Mouse (Mus musculus) myocyte (in vitro differentiated cells): ENCODE data around the gene Spint5. TPM values are rescaled to one million over a fixed set of nuclear protein-coding genes. Genes with fewer than 3 reads are reported as not detected.

Experiments used
- H3K27me3 ChIP-seq: one replicate; pipeline ENCODE4 v1.6.1; 2011; ENCODE audit not compliant: control insufficient read depth, insufficient read depth, insufficient read length
- H3K36me3 ChIP-seq: one replicate; pipeline ENCODE4 v1.6.1; 2011; ENCODE audit not compliant: control insufficient read depth, insufficient read depth
- H3K4me2 ChIP-seq: one replicate; pipeline ENCODE4 v1.6.1; 2011; ENCODE audit warnings: low read depth, control low read depth
- H3K4me3 ChIP-seq: one replicate; pipeline ENCODE4 v1.5.1; 2011; ENCODE audit warnings: mild to moderate bottlenecking, control low read depth, moderate library complexity
- H3K79me2 ChIP-seq: one replicate; pipeline ENCODE4 v1.6.1; 2011; ENCODE audit not compliant: control insufficient read depth, insufficient read depth
- H3ac ChIP-seq: one replicate; pipeline ENCODE4 v1.6.1; 2011; ENCODE audit not compliant: control insufficient read depth, insufficient read length
- CEBPB ChIP-seq: IDR thresholded peaks from 2 replicates; pipeline ENCODE4 v1.6.1; 2011; ENCODE audit warnings: mild to moderate bottlenecking, moderate library complexity; ENCODE audit not compliant: poor library complexity, insufficient read depth, severe bottlenecking
- E2F4 ChIP-seq: IDR thresholded peaks from one replicate; pipeline ENCODE4 v1.6.1; 2011; ENCODE audit warnings: mild to moderate bottlenecking, control low read depth, moderate library complexity; ENCODE audit not compliant: insufficient read depth
- MAX ChIP-seq: IDR thresholded peaks from one replicate; pipeline ENCODE4 v1.6.1; 2011; ENCODE audit warnings: low read depth, mild to moderate bottlenecking, control low read depth
- MYOD1 ChIP-seq, 3 experiments: IDR thresholded peaks; one replicate each; pipeline ENCODE4 v1.6.1; 2011; ENCODE audit warnings: control low read depth in 2 of 3, low read depth in 2 of 3, mild to moderate bottlenecking in 2 of 3, moderate library complexity in 1 of 3; ENCODE audit not compliant: insufficient read length in 2 of 3, control insufficient read depth in 1 of 3
- MYOG ChIP-seq, 3 experiments: IDR thresholded peaks; one replicate each; pipeline ENCODE4 v1.6.1; 2011; ENCODE audit warnings: control low read depth in 2 of 3, low read depth in 2 of 3, mild to moderate bottlenecking in 2 of 3; ENCODE audit not compliant: insufficient read length in 2 of 3, control insufficient read depth in 1 of 3, insufficient read depth in 1 of 3
- POLR2A ChIP-seq: IDR thresholded peaks from one replicate; pipeline ENCODE4 v1.6.1; 2011; ENCODE audit warnings: low read depth, mild to moderate bottlenecking, control low read depth, moderate library complexity; ENCODE audit not compliant: insufficient read length
- POLR2AphosphoS2 ChIP-seq: IDR thresholded peaks from one replicate; pipeline ENCODE4 v1.6.1; 2011; ENCODE audit warnings: low read depth, control low read depth; ENCODE audit not compliant: insufficient read length
- REST ChIP-seq: IDR thresholded peaks from one replicate; pipeline ENCODE4 v1.6.1; 2011; ENCODE audit warnings: mild to moderate bottlenecking, control low read depth, moderate library complexity; ENCODE audit not compliant: insufficient read depth, insufficient read length
- SRF ChIP-seq: IDR thresholded peaks from one replicate; pipeline ENCODE4 v1.6.1; 2011; ENCODE audit warnings: low read depth; ENCODE audit not compliant: control insufficient read depth, insufficient read length
- TCF12 ChIP-seq: IDR thresholded peaks from one replicate; pipeline ENCODE4 v1.6.1; 2011; ENCODE audit warnings: mild to moderate bottlenecking, control low read depth; ENCODE audit not compliant: poor library complexity, insufficient read depth, severe bottlenecking
- TCF3 ChIP-seq: IDR thresholded peaks from one replicate; pipeline ENCODE4 v1.6.1; 2011; ENCODE audit warnings: low read depth, control low read depth; ENCODE audit not compliant: insufficient read length
- USF1 ChIP-seq: IDR thresholded peaks from one replicate; pipeline ENCODE4 v1.6.1; 2011; ENCODE audit warnings: low read depth, mild to moderate bottlenecking, control low read depth, moderate library complexity
- polyA plus RNA-seq: library from polyadenylated mRNA; unstranded; fragments of >200 nt; fragmentation: generic; extraction: Trizol; gene quantifications from one replicate; pipeline ENCODE4 v1.2.1, GENCODE M21; 2012; ENCODE audit warnings: missing spikeins

Gene Spint5
- polyA plus RNA-seq, 1 experiment, result not detected

- no peak for TF ChIP-seq POLR2A
- no peak for TF ChIP-seq REST
- no peak overlapping the region for H3K4me3 ChIP-seq
- no peaks in the 10 kb centered on the region for H3K79me2 ChIP-seq
- no peaks in the 10 kb centered on the region for H3K27me3 ChIP-seq
- H3K4me2 ChIP-seq, result no peak overlapping the region
- H3K36me3 ChIP-seq, result no peaks in the 10 kb centered on the region
- no peak overlapping the region for H3ac ChIP-seq
These were observed 38.0 kb upstream of the Spint5 start for GRCm38 (mm10) chr2:164676916-164677685.

- Histone ChIP-seq H3K27me3 (peaks cover 3% of the 10 kb centered on the region), H3K36me3 (no peaks in the 10 kb centered on the region), H3K4me2 (no peak overlapping the region), H3ac (no peak overlapping the region), H3K79me2 (no peaks in the 10 kb centered on the region), H3K4me3 (no peak overlapping the region)
- TF ChIP-seq MAX, result no peak
- TF ChIP-seq POLR2AphosphoS2, result no peak
- TF ChIP-seq CEBPB, result no peak
- TF ChIP-seq POLR2A, result no peak
- no peak for TF ChIP-seq SRF
- no peak for TF ChIP-seq TCF3
- TF ChIP-seq E2F4, result no peak
- TF ChIP-seq MYOD1 (IDR thresholded peaks at IDR 0.05; ENCODE audit: control insufficient read depth in 1 of 3, insufficient read length in 2 of 3, low read depth in 2 of 3), result no peak
- TF ChIP-seq REST, result no peak
These were observed 36.1 kb upstream of the Spint5 start for GRCm38 (mm10) chr2:164678848-164679625.

GRCm38 (mm10) chr2:164679906-164680305, 35.2 kb upstream of the Spint5 start:
- Histone ChIP-seq H3K27me3 (peaks cover 6% of the 10 kb centered on the region), H3K4me2 (no peak overlapping the region), H3K79me2 (no peaks in the 10 kb centered on the region), H3ac (no peak overlapping the region), H3K4me3 (no peak overlapping the region), H3K36me3 (no peaks in the 10 kb centered on the region)
- TF ChIP-seq POLR2AphosphoS2, result no peak
- no peak for TF ChIP-seq MYOG (IDR thresholded peaks at IDR 0.05; ENCODE audit: control insufficient read depth in 1 of 3, insufficient read depth in 1 of 3, insufficient read length in 2 of 3, low read depth in 2 of 3)
- no peak for TF ChIP-seq CEBPB
- no peak for TF ChIP-seq REST
- TF ChIP-seq TCF3, result no peak
- TF ChIP-seq POLR2A, result no peak
- no peak for TF ChIP-seq MYOD1 (IDR thresholded peaks at IDR 0.05; ENCODE audit: control insufficient read depth in 1 of 3, insufficient read length in 2 of 3, low read depth in 2 of 3)
- no peak for TF ChIP-seq E2F4
- TF ChIP-seq TCF12, result no peak
- TF ChIP-seq USF1, result no peak
- no peak for TF ChIP-seq SRF
- TF ChIP-seq MAX, result no peak

DNA sequence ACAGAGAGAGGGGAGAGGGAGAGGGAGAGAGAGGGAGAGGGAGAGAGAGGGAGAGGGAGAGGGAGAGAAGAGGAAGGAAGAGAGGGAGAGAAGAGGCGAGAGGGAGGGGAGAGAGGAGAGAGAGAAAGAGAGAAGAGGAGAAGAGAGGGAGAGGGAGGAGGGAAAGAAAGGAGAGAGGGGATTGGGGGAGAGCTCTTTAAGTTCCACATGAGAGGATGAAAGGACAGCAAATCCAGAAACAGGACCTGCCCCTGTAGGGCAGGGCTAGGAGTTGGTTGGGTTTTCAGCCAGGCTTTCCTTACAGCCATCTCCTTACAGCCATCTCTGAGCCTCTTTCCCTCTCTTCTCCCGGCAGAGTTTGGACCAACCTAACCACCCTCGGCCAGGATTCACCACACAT, 30.3 kb upstream of the Spint5 start, which contains the start of gene Wfdc13:
Gene Wfdc13, plus strand, starts transcription at position 301 of the 400 bp plus-strand sequence.
- no peaks in the 10 kb centered on the region for H3K36me3 ChIP-seq
- TF ChIP-seq REST, result no peak
- TF ChIP-seq MAX, result no peak
- TF ChIP-seq CEBPB, result no peak
- TF ChIP-seq TCF3, result no peak
- no peak within 1 kb of the TSS for H3K4me3 ChIP-seq
- H3K79me2 ChIP-seq, result no peaks in the 10 kb centered on the region
- H3ac ChIP-seq, result no peak within 1 kb of the TSS
- peaks cover 44% of the 10 kb centered on the region for H3K27me3 ChIP-seq
- no peak within 1 kb of the TSS for H3K4me2 ChIP-seq

DNA sequence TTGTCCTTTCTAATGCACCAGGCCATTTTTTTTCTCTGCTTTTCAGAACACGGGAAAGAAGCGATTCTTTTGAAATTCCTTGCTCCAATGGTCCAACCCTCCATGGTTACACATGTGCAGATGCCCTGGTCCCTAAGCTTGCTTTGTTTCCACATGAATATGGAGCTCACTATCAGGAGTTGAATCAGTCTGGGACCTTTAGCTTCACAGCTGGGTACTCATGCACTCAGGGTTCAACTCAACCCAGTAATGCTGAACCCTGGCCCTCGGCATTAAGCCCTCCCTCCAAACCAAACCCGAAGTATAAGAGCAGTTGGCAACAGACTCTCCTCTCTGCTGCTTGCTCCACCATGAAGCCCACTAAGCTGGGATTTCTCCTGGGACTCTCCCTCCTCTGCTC, 16.9 kb upstream of the Spint5 start, which contains the start of gene Spint4:
Gene Spint4, plus strand, starts transcription at position 301 of the 400 bp plus-strand sequence.
- Histone ChIP-seq H3K27me3 (peaks cover 24% of the 10 kb centered on the region), H3ac (no peak within 1 kb of the TSS), H3K79me2 (no peaks in the 10 kb centered on the region), H3K4me2 (no peak within 1 kb of the TSS), H3K4me3 (no peak within 1 kb of the TSS), H3K36me3 (no peaks in the 10 kb centered on the region)
- TF ChIP-seq POLR2AphosphoS2 (no peak), MYOD1 (IDR thresholded peaks at IDR 0.05; ENCODE audit: control insufficient read depth in 1 of 3, insufficient read length in 2 of 3, low read depth in 2 of 3) (no peak), SRF (no peak), E2F4 (no peak), USF1 (no peak), TCF12 (no peak), MYOG (IDR thresholded peaks at IDR 0.05; ENCODE audit: control insufficient read depth in 1 of 3, insufficient read depth in 1 of 3, insufficient read length in 2 of 3, low read depth in 2 of 3) (no peak), REST (no peak), TCF3 (no peak), MAX (no peak), CEBPB (no peak), POLR2A (no peak)
